Mouse (Mus musculus): Measurements from ENCODE around the gene Lrrc4c.

The Lrrc4c gene

DNA sequence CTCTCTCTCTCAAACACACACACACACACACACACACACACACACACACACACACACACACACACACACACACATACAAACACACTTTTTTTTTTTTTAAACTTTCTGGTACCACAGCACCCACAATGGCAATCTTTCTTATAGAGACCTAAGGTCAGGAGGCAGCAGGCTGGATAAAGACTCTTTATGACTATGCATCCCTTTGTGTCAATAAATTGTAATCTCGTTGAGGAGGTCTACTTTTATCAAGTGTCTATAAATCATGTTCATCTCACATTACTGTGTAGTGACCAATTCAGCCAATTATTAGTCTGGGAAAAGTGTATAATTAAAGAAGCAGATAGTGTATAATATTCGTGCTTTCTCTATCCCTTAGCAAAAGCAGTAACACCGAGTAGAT, 1286.2 kb downstream of the Lrrc4c start:
- DNase-seq (ENCODE audit: low read depth, low spot score): no peak

DNA sequence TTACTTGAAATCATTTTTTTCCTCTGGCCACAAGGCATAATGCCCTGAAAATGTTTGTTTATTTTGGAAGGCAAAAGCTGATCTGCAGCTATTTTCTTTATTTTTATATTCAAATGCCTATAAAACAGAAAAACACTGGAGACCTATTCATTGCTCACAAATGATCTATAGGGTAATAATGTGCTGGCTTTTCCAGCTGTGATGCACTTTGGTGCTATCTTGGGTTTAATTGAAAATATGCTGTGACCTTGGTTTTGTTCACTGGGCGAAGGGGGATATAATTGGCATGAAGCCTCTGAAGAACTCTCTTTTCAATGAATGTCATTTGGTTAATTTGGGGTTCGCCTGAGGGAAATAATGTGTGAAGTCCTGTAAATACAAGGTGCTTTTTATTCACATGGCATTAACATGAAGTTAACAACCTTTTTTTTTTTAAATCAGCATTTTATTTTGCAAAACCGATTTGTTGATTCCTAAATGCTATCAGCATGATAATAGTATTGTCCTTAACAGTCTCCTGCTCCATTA, 1286.8 kb downstream of the Lrrc4c start:
- no peak for DNase-seq (ENCODE audit: low read depth, low spot score)

DNA sequence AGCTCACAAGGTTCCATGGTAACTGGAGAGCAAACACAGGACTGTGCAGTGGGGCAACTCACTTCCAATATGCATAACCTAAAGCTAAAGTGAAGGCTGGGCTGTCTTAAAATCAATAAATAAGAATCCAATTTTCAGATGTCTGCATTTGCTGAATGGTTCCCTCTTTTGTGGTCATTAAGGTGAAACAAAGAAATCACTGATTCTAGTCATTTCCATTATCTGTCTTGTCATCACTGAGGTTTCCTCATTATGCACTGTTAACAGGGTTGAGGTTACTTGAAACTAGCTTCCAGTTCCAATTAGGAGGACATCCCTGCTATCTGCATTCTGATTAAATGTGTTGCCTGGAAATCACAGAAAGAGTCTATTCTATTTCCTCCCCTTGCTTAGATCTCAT, 1291.5 kb downstream of the Lrrc4c start:
- DNase-seq (ENCODE audit: low read depth, low spot score): no peak

DNA sequence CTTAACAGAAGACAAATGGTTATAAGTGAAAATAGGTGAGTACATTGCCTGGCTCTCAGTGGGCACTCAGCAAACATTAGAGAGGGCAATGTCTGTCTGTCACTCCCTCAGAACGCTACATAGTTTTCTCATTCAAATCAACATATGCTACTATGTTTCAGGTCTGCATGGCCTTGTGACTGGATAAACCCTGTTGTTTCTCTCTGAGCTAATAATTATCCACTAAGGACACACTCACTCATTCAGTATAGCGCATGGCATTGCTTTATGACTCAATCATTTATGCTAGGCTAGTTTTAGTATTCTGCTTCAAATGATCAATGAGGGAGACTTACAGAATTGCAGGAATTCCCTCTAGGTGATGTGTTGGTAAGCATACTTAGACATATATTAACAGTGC, 1292.6 kb downstream of the Lrrc4c start:
- DNase-seq (ENCODE audit: low read depth, low spot score): no peak

DNA sequence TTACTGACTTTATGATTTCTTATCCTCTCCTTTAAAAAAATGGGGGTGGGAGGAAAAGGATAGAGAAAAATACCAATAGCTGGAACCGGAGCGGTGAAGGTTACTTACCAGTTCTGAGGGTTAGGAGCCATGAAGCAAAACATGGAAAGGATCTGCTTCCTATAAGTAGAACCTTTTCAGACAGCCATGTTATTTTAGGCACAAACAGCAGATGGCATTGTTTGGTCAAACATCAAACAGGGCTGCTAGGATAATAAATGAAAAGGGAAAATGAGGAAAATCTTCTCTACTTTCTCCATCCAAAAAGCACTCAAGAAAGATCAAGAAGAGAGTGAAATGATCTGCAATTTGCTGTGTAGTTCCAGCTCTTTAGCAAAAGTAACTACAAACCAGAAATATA, 1296.8 kb downstream of the Lrrc4c start:
- DNase-seq (ENCODE audit: low read depth, low spot score): peak; percentile 67

DNA sequence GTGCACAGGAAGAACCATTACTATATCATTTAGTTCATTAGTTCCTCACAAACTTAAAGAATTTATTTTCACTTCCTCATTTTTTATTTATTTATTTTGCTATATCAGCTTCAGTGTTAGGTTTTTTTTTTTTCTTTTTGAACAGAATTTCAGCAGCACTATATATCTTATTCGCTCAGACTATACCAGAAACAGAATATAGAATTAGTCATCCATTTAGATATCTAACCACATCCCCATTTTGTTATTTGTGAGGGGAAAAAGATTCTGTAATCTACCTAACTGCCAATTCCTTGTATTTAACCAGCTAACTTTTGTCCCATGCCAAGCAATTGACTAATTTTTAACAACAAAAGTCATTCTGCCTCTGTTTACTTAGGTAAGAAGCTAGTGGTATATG, 1300.6 kb downstream of the Lrrc4c start:
- DNase-seq (ENCODE audit: low read depth, low spot score): no peak

DNA sequence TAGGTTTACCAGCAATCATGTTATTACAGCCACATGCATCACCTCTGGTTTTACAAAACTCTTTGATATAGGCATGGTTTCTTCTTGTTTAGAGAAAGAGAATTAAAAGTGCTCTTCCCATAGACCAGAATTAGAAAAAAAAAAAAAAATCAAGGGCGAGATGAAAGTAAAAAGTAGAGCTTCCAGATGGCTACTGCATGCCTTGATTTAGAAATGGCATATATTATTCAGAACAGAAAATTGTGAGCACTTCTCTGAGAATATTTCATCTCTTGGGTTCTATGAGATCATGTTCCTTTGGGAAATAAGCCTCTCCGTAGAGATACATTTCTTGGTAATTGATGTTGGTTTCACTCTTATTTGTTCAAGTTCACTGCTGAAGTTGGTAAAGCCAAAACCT, 1322.0 kb downstream of the Lrrc4c start:
- DNase-seq (ENCODE audit: low read depth, low spot score): no peak

DNA sequence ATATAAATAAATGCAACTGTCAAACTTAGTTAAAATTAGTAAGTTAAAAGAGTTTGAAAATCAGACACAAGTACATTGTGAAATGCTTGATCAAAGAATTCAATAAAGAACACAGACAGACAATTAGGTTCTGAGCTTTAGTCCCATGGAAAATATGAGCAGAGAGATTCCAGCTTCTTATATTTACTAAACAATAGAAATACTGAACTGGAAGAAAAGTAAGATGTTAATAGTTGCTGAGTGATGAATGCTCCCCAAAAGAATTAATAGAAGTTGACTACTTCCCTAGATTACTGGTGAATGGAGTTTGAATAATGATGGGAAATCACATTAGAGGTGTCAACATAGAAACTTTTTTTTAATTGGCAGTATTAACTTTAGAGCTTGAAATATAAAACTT, 1323.7 kb downstream of the Lrrc4c start:
- DNase-seq (ENCODE audit: low read depth, low spot score): no peak

DNA sequence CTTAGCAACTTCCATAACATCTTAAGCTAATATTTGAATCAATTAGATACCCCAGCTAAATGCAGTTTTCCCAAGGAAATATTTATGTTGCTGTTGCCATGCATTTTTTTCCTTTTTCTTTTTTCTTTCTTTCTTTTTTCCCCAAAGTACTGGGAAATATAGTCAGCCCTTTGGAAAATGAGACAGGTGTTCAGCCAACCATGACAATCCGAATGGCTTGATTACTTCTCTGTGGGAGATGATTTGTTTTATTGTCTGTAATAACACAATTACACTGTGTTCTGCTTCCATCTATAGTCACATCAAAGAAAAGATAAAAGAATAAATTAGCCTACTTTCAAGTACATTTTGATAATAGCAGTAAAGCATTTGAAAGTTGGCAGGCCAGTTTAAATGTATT, 1334.7 kb downstream of the Lrrc4c start:
- no peak for DNase-seq (ENCODE audit: low read depth, low spot score)

Measured in 3T3-L1 (cell line).